Mouse (Mus musculus) gastrocnemius, adult 2 months (tissue): Measurements from ENCODE around the gene Tatdn2. TPM values are rescaled to one million over a fixed set of nuclear protein-coding genes. Genes with fewer than 3 reads are reported as not detected.
A peak's percentile ranks its signal among the peaks of the same experiment; 100 is the strongest.

Experiments
- DNase-seq: peaks from one replicate; pipeline ENCODE4 v3.0.0; 2022
- H3K27ac ChIP-seq: fragments of 200-600 bp; 2 replicates; pipeline ENCODE4 v1.8.1; 2022; ENCODE audit warnings: mild to moderate bottlenecking
- H3K4me3 ChIP-seq: fragments of 200-600 bp; 2 replicates; pipeline ENCODE4 v1.8.1; 2022; ENCODE audit warnings: mild to moderate bottlenecking, moderate library complexity
- CTCF ChIP-seq: fragments of 200-600 bp; IDR thresholded peaks from 2 replicates; pipeline ENCODE4 v1.8.1; 2022; ENCODE audit warnings: antibody characterized with exemption, mild to moderate bottlenecking, moderate library complexity
- intact Hi-C: fragments of 180-260 bp; cut with DNase I; formaldehyde crosslinking; loops from one replicate; pipeline ENCODE4 v1.15.1; 2025
- long read RNA-seq, 2 experiments: library from polyadenylated mRNA; stranded (forward); transcript quantifications; one replicate each; pipeline ENCODE4 v2.0.0; 2021
- total RNA-seq, 2 experiments: library from RNA; stranded (reverse); gene quantifications; 2 replicates each; pipeline ENCODE4 v1.2.3; 2021

Tatdn2 gene
- 10 to 100 TPM; 36.4 to 41.1 TPM for total RNA-seq
- long read RNA-seq, experiment 1: 0 reads
- long read RNA-seq, experiment 2, partial matches to known transcripts: 0 of 2 reads
- long read RNA-seq, experiment 2, other reads (novel, unspliced or antisense): 2 of 2 reads

- DNase-seq: peak; percentile 98
- Histone ChIP-seq H3K27ac (peak within 1 kb of the TSS; percentile 95), H3K4me3 (peak within 1 kb of the TSS; percentile 96)
- intact Hi-C loops: loop anchor here (5.0 to 10.0 kb wide), 2 partner anchors 59 to 162 kb away; partner anchors contain the start of genes Emc3, Fancd2 and Irak2
- peak; percentile 8; the same call in 1 of the 2 replicates for TF ChIP-seq CTCF
These were observed at the start of gene Tatdn2 for GRCm38 (mm10) chr6:113696582-113697221. Gene Tatdn2 (plus strand): TSS chr6:113697050.

- H3K27ac ChIP-seq: no peak overlapping the region
- DNase-seq: no peak
- no peak for TF ChIP-seq CTCF
- intact Hi-C loops: no loop called here
- H3K4me3 ChIP-seq: no peak overlapping the region
These were observed 47.3 kb upstream of the Tatdn2 start for GRCm38 (mm10) chr6:113649346-113650196.

- intact Hi-C loops: no loop called here
- H3K4me3 ChIP-seq: no peak overlapping the region
- no peak overlapping the region for H3K27ac ChIP-seq
- no peak for DNase-seq
- TF ChIP-seq CTCF: no peak
These were observed 46.6 kb upstream of the Tatdn2 start for GRCm38 (mm10) chr6:113650197-113650640.

GRCm38 (mm10) chr6:113651626-113652025 is 45.2 kb upstream of the Tatdn2 start:
- H3K27ac ChIP-seq: no peak overlapping the region
- H3K4me3 ChIP-seq: no peak overlapping the region
- TF ChIP-seq CTCF: no peak
- intact Hi-C loops: no loop called here
- no peak for DNase-seq

- DNase-seq: no peak
- intact Hi-C loops: no loop called here
- H3K27ac ChIP-seq: peak overlapping the region; percentile 67
- no peak overlapping the region for H3K4me3 ChIP-seq
- no peak for TF ChIP-seq CTCF
These were observed 43.3 kb upstream of the Tatdn2 start for GRCm38 (mm10) chr6:113653551-113653950.

GRCm38 (mm10) chr6:113654102-113654501 is 42.7 kb upstream of the Tatdn2 start:
- TF ChIP-seq CTCF: no peak
- Histone ChIP-seq H3K27ac (peak overlapping the region; percentile 67), H3K4me3 (no peak overlapping the region)
- DNase-seq: no peak
- intact Hi-C loops: no loop called here

GRCm38 (mm10) chr6:113654753-113655397 is 42.0 kb upstream of the Tatdn2 start:
- no peak for DNase-seq
- Histone ChIP-seq H3K27ac (peak overlapping the region; percentile 67; the same call in 1 of the 2 replicates), H3K4me3 (no peak overlapping the region)
- intact Hi-C loops: no loop called here
- TF ChIP-seq CTCF: no peak

- Histone ChIP-seq H3K27ac (peak overlapping the region; percentile 8; the same call in 1 of the 2 replicates), H3K4me3 (no peak overlapping the region)
- no peak for TF ChIP-seq CTCF
- DNase-seq: no peak
- intact Hi-C loops: no loop called here
These were observed 41.4 kb upstream of the Tatdn2 start for GRCm38 (mm10) chr6:113655475-113655874.

GRCm38 (mm10) chr6:113656847-113657246 is 40.0 kb upstream of the Tatdn2 start:
- Histone ChIP-seq H3K4me3 (no peak overlapping the region), H3K27ac (peak overlapping the region; percentile 59)
- no peak for TF ChIP-seq CTCF
- intact Hi-C loops: no loop called here
- DNase-seq: no peak

GRCm38 (mm10) chr6:113658226-113658625 is 38.6 kb upstream of the Tatdn2 start:
- DNase-seq: peak; percentile 35
- H3K27ac ChIP-seq: peak overlapping the region; percentile 70
- no peak for TF ChIP-seq CTCF
- intact Hi-C loops: no loop called here
- no peak overlapping the region for H3K4me3 ChIP-seq

- TF ChIP-seq CTCF: no peak
- Histone ChIP-seq H3K4me3 (no peak overlapping the region), H3K27ac (peak overlapping the region; percentile 70)
- intact Hi-C loops: no loop called here
- no peak for DNase-seq
These were observed 37.0 kb upstream of the Tatdn2 start for GRCm38 (mm10) chr6:113659648-113660491.
